Mouse (Mus musculus) left cerebral cortex, adult 18-20 months (tissue): ENCODE measurements around the gene Robo2. TPM values are rescaled to one million over a fixed set of nuclear protein-coding genes. Genes with fewer than 3 reads are reported as not detected.

ENCODE experiments used
- microRNA-seq, 2 experiments: library from miRNA; unstranded; fragments of <30 nt; microRNA quantifications; one replicate each; pipeline ENCODE4 v1.2.0; 2021
- total RNA-seq, 2 experiments: library from RNA; stranded (reverse); gene quantifications; 2 replicates each; pipeline ENCODE4 v1.2.3; 2021

Robo2 gene
- total RNA-seq, 2 experiments from 2014 or later, result 130 to 136 TPM

Small RNA genes within 50 kb of the gene (microRNA-seq; reads per million reads assigned to microRNA genes)
- 0 reads per million in 2 experiments for gene Gm24272
- 0 reads per million in 2 experiments for gene Mir691
